Mouse (Mus musculus) midbrain, postnatal 0 days (tissue): Measurements from ENCODE around the gene Gpr182. TPM values are rescaled to one million over a fixed set of nuclear protein-coding genes. Genes with fewer than 3 reads are reported as not detected.
"Not testable (repeated sequence)": the region's sequence is repeated elsewhere in the genome, so short reads cannot be mapped to it uniquely, and the experiment has no call there.

ENCODE experiments used
- ATAC-seq: fragments of 200-750 bp; cut with Nextera tagmentation; 2 replicates; pipeline ENCODE4 v1.8.0; 2017; ENCODE audit warnings: moderate number of reproducible peaks, mild to moderate bottlenecking, moderate TSS enrichment, moderate library complexity; ENCODE audit not compliant: low FRiP score
- DNase-seq: peaks from one replicate; pipeline ENCODE4 v3.0.0-alpha.2; 2015; ENCODE audit warnings: low spot score
- H3K27ac ChIP-seq: fragments of 300-500 bp; sonication (generic); 2 replicates; pipeline ENCODE4 v1.5.1; 2014; ENCODE audit warnings: low read depth, mild to moderate bottlenecking, low read length, mixed read lengths
- H3K27me3 ChIP-seq: fragments of 300-500 bp; sonication (generic); 2 replicates; pipeline ENCODE4 v1.6.1; 2014; ENCODE audit warnings: low read length, control low read depth, mixed read lengths; ENCODE audit not compliant: insufficient read depth
- H3K36me3 ChIP-seq: fragments of 300-500 bp; sonication (generic); 2 replicates; pipeline ENCODE4 v1.6.1; 2014; ENCODE audit warnings: low read length, control low read depth, mixed read lengths; ENCODE audit not compliant: insufficient read depth
- H3K4me1 ChIP-seq: fragments of 300-500 bp; sonication (generic); 2 replicates; pipeline ENCODE4 v1.6.1; 2014; ENCODE audit warnings: mild to moderate bottlenecking, control low read depth, antibody characterized with exemption, low read length, mixed read lengths; ENCODE audit not compliant: insufficient read depth
- H3K4me2 ChIP-seq: fragments of 300-500 bp; sonication (generic); 2 replicates; pipeline ENCODE4 v1.6.1; 2014; ENCODE audit warnings: low read depth, mild to moderate bottlenecking, low read length, mixed read lengths; ENCODE audit not compliant: poor library complexity, severe bottlenecking
- H3K4me3 ChIP-seq: fragments of 300-500 bp; sonication (generic); 2 replicates; pipeline ENCODE4 v1.5.1; 2014; ENCODE audit warnings: low read depth, mild to moderate bottlenecking, low read length, moderate library complexity
- H3K9ac ChIP-seq: fragments of 300-500 bp; sonication (generic); replicated peaks from 2 replicates; pipeline ENCODE4 v1.6.1; 2014; ENCODE audit warnings: mild to moderate bottlenecking, low read length, moderate library complexity, mixed read lengths; ENCODE audit not compliant: poor library complexity, severe bottlenecking
- H3K9me3 ChIP-seq: fragments of 300-500 bp; sonication (generic); 2 replicates; pipeline ENCODE4 v1.6.1; 2016; ENCODE audit warnings: low read length, control low read depth
- CTCF ChIP-seq: IDR thresholded peaks from 2 replicates; pipeline ENCODE4 v1.5.1; 2016; ENCODE audit warnings: antibody characterized with exemption, mild to moderate bottlenecking
- WGBS: fragments of 180-500 bp; shearing (Covaris S2); extraction: QIAGEN DNeasy Blood & Tissue Kit; methylation state at CpG from one replicate; pipeline ENCODE4 v1.1.7; 2014; 5-methylcytosine and 5-hydroxymethylcytosine counted together
- polyA plus RNA-seq: library from polyadenylated mRNA; unstranded; fragments of >200 nt; fragmentation: Nextera tagmentation; extraction: Ambion mirVana; gene quantifications from 2 replicates; pipeline ENCODE4 v1.2.1, GENCODE M21; 2015
- total RNA-seq: library from RNA; depleted of rRNA; stranded (reverse); fragments of >200 nt; gene quantifications from 2 replicates; pipeline ENCODE4 v1.2.3, GENCODE M21; 2014; rRNA removed

Gene Gpr182
- 1.6 and 3.2 TPM in 2 replicates for total RNA-seq
- polyA plus RNA-seq: 1.8 and 2.7 TPM in 2 replicates

DNA sequence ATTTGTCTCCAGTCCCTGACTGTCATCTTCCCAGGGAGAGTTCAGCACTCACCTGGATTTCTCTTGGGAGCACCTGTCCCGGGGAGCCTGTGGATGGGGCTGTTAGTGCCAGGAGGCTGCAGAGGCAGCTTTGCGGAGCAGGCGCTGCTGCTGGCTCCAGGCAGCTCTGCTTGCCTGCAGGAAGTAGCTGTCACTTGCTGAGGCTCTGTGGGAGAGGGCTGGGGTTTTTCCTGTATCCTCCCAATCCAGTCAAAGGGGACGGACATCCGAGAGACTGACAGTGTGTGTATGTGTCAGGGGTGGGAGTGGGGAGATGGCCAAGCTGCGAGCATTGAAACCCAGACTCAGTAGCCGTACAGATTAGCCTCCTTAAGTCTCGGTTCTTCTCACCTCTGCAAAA lies at the start of gene Gpr182:
Gpr182 (minus strand) TSS at position 185 of the 400 bp plus-strand sequence.
- Histone ChIP-seq H3K4me1 (no peaks in the 10 kb centered on the region), H3K9me3 (no peaks in the 10 kb centered on the region), H3K36me3 (peaks cover 9% of the 10 kb centered on the region), H3K4me3 (no peak within 1 kb of the TSS), H3K27me3 (no peaks in the 10 kb centered on the region), H3K9ac (no peak within 1 kb of the TSS), H3K4me2 (no peak within 1 kb of the TSS), H3K27ac (no peak within 1 kb of the TSS)
- no peak for TF ChIP-seq CTCF
- DNase-seq (no peak), ATAC-seq (no peak)
- WGBS: 56% methylated on average over 8 of the region's 8 CpGs

DNA sequence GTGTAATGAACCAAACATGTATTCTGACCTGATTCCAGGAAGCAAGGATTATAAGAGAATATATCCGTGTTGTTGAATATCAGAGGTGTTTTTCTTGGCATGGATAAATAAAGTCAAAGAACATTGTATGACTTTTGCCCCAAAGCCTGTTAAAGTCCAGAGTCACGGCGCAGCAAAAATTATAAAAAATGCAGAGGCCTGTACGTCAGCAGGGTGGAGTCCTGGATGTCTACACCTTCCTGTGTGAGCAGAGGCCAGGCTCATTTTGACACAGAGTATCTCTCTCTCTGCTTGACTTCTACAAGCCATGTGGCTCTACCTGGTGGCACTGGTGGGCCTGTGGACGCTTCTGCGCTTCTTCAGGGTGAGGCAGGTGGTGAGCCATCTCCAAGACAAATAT lies 49.4 kb upstream of the Gpr182 start, which contains the start of gene Rdh16:
Rdh16 (plus strand) TSS at position 262 of the 400 bp plus-strand sequence.
- Histone ChIP-seq H3K9me3 (no peaks in the 10 kb centered on the region), H3K27me3 (no peaks in the 10 kb centered on the region), H3K36me3 (no peaks in the 10 kb centered on the region), H3K9ac (no peak within 1 kb of the TSS), H3K27ac (no peak within 1 kb of the TSS), H3K4me1 (no peaks in the 10 kb centered on the region), H3K4me3 (no peak within 1 kb of the TSS), H3K4me2 (no peak within 1 kb of the TSS)
- ATAC-seq (no peak), DNase-seq (no peak)
- no peak for TF ChIP-seq CTCF
- 88% methylated on average over 6 of the region's 6 CpGs for WGBS

DNA sequence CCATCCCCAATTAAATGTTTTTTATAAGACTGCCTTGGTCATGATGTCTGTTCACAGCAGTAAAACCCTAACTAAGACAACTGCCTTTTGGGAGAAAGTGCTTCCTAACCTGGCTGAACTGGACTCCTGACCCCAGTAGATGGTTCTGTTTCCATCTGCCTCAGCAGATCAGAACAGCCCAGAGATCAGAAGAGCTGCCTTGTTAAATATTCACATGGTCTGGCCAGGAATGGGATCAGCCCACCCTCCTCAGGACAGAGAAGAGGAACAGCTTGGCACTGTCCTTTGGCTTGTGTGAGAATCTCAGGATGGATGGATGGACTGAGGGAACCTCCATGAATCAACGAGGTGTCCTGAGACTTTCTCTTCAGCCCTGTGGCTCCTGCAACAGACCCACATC lies 47.8 kb upstream of the Gpr182 start:
- ATAC-seq: no peak
- no peak for DNase-seq
- H3K27me3 ChIP-seq: no peaks in the 10 kb centered on the region
- H3K4me1 ChIP-seq: no peaks in the 10 kb centered on the region
- no peaks in the 10 kb centered on the region for H3K9me3 ChIP-seq
- no peak overlapping the region for H3K4me3 ChIP-seq
- 65% methylated on average over 1 of the region's 1 CpGs for WGBS
- no peaks in the 10 kb centered on the region for H3K36me3 ChIP-seq
- no peak overlapping the region for H3K4me2 ChIP-seq
- no peak overlapping the region for H3K9ac ChIP-seq
- TF ChIP-seq CTCF: no peak
- no peak overlapping the region for H3K27ac ChIP-seq

DNA sequence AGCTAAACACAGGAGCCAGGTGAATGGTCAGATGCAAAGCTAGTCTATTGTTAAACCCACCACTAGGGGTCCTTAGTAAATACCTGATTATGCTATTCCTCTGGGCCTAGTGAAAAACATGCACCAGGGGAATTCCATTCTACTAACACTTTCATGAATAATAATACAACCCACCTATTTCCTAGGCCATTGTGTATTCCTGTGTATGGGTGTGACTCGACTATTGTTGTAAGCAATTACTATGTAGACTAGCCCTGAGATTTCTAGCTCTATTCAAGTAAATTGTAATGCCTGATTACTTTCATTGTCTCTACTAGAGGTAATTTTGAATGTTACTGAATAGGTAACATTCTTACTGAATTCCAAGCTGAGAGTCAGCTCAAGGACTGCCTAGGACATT lies 33.9 kb upstream of the Gpr182 start:
- H3K9ac ChIP-seq, H3K4me2 ChIP-seq, H3K27me3 ChIP-seq, DNase-seq, ATAC-seq, H3K27ac ChIP-seq, H3K36me3 ChIP-seq, H3K4me1 ChIP-seq, H3K4me3 ChIP-seq, H3K9me3 ChIP-seq: not testable (repeated sequence)
- WGBS: 86% methylated on average over 1 of the region's 1 CpGs

DNA sequence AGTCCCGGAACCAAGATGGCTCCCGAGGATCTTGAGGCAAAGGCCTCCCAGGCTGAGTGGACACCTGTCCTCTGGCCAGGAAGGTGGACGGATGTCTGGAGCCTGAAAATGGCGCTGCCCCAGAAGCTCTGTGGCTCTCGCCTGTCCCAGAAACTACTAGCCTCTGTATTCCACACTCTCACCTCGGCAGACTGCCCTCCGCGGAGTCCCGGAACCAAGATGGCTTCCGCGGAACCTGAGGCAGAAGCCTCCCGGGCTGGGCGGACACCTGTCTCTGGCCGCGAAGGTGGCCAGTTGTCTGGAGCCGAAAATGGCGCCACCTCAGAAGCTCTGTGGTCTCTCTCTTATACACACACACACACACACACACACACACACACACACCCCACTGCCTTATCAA lies 30.8 kb upstream of the Gpr182 start:
- not testable (repeated sequence) for ATAC-seq, H3K9me3 ChIP-seq, DNase-seq, H3K27me3 ChIP-seq, H3K4me2 ChIP-seq, H3K4me3 ChIP-seq, H3K36me3 ChIP-seq, H3K4me1 ChIP-seq, H3K9ac ChIP-seq, H3K27ac ChIP-seq
- WGBS: 95% methylated on average over 17 of the region's 17 CpGs

DNA sequence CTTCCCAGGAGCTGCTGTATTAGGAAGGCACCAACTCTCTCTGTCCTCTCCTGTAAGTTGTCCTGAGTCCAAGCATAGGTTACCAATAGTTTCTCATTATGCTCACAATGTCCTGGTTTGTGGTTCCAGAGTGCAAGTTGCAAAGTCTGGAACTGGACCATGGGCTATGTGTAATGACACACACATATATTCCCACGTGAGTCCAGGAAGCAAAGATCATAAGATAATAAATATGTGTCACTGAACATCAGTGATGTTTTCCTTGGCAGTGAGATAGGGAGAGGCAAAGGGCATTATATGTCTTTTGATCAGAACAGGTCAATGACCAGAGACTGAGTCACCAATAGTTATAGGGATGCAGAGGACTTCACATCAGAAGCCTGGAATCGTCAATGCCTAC lies 24.5 kb upstream of the Gpr182 start, which contains the start of gene Rdh9:
Rdh9 (plus strand) TSS at position 376 of the 400 bp plus-strand sequence.
- H3K9ac ChIP-seq: no peak within 1 kb of the TSS
- no peaks in the 10 kb centered on the region for H3K4me1 ChIP-seq
- no peaks in the 10 kb centered on the region for H3K36me3 ChIP-seq
- H3K27ac ChIP-seq: no peak within 1 kb of the TSS
- no peak for TF ChIP-seq CTCF
- no peak within 1 kb of the TSS for H3K4me2 ChIP-seq
- no peaks in the 10 kb centered on the region for H3K27me3 ChIP-seq
- whole genome bisulfite sequencing: 89% methylated on average over 2 of the region's 2 CpGs
- ATAC-seq (no peak), DNase-seq (no peak)
- H3K4me3 ChIP-seq: no peak within 1 kb of the TSS
- H3K9me3 ChIP-seq: no peaks in the 10 kb centered on the region
